Mouse (Mus musculus) erythroblast, embryonic 14.5 days (primary cell): ENCODE results near the gene Baz2b.

Source experiments
- GATA1 ChIP-seq: IDR thresholded peaks from 2 replicates; pipeline ENCODE4 v1.6.1; 2012; ENCODE audit warnings: low read length, inconsistent platforms, mixed read lengths
- TAL1 ChIP-seq: IDR thresholded peaks from 3 replicates; pipeline ENCODE4 v1.6.1; 2012; ENCODE audit warnings: low read length, inconsistent platforms, mixed read lengths

- TF ChIP-seq GATA1 (no peak), TAL1 (no peak)
These were observed 100.6 kb downstream of the Baz2b start for GRCm38 (mm10) chr2:60109001-60109400.
